Mouse (Mus musculus) heart, postnatal 0 days (tissue): ENCODE measurements around the gene Gm43518. TPM values are rescaled to one million over a fixed set of nuclear protein-coding genes. Genes with fewer than 3 reads are reported as not detected.

Experiments used
- ATAC-seq: fragments of 200-750 bp; cut with Nextera tagmentation; 2 replicates; pipeline ENCODE4 v1.8.0; 2017; ENCODE audit warnings: low read depth, moderate number of reproducible peaks, moderate library complexity; ENCODE audit not compliant: insufficient read depth
- DNase-seq: peaks from one replicate; pipeline ENCODE4 v3.0.0-alpha.2; 2016; ENCODE audit warnings: low spot score
- H3K27ac ChIP-seq: fragments of 300-500 bp; sonication (generic); 2 replicates; pipeline ENCODE4 v1.5.1; 2014; ENCODE audit warnings: low read depth, mild to moderate bottlenecking
- H3K27me3 ChIP-seq: fragments of 300-500 bp; sonication (generic); 2 replicates; pipeline ENCODE4 v1.6.1; 2014; ENCODE audit warnings: low read length, mixed read lengths; ENCODE audit not compliant: control insufficient read depth, insufficient read depth
- H3K36me3 ChIP-seq: fragments of 300-500 bp; sonication (generic); replicated peaks from 2 replicates; pipeline ENCODE4 v1.6.1; 2014; ENCODE audit warnings: low read length, mixed read lengths; ENCODE audit not compliant: control insufficient read depth, insufficient read depth
- H3K4me1 ChIP-seq: fragments of 300-500 bp; sonication (generic); 2 replicates; pipeline ENCODE4 v1.6.1; 2014; ENCODE audit warnings: antibody characterized with exemption; ENCODE audit not compliant: control insufficient read depth, insufficient read depth
- H3K4me2 ChIP-seq: fragments of 300-500 bp; sonication (generic); 2 replicates; pipeline ENCODE4 v1.6.1; 2014; ENCODE audit warnings: low read depth, mild to moderate bottlenecking, low read length, moderate library complexity
- H3K4me3 ChIP-seq: fragments of 300-500 bp; sonication (generic); 2 replicates; pipeline ENCODE4 v1.5.1; 2014; ENCODE audit warnings: low read depth, low read length
- H3K9ac ChIP-seq: fragments of 300-500 bp; sonication (generic); replicated peaks from 2 replicates; pipeline ENCODE4 v1.6.1; 2014; ENCODE audit warnings: low read depth, low read length, mixed read lengths
- H3K9me3 ChIP-seq: fragments of 300-500 bp; sonication (generic); replicated peaks from 2 replicates; pipeline ENCODE4 v1.6.1; 2016; ENCODE audit warnings: low read length; ENCODE audit not compliant: control insufficient read depth
- CTCF ChIP-seq: IDR thresholded peaks from 2 replicates; pipeline ENCODE4 v1.5.1; 2016; ENCODE audit warnings: antibody characterized with exemption, control low read depth, low read depth
- EP300 ChIP-seq: IDR thresholded peaks from 2 replicates; pipeline ENCODE4 v1.6.1; 2016; ENCODE audit warnings: antibody characterized with exemption, low read depth
- WGBS: fragments of 180-500 bp; shearing (Covaris S2); extraction: QIAGEN DNeasy Blood & Tissue Kit; methylation state at CpG from one replicate; pipeline ENCODE4 v1.1.7; 2014; 5-methylcytosine and 5-hydroxymethylcytosine counted together
- polyA plus RNA-seq: library from polyadenylated mRNA; unstranded; fragments of >200 nt; fragmentation: Nextera tagmentation; extraction: Ambion mirVana; gene quantifications from 2 replicates; pipeline ENCODE4 v1.2.1, GENCODE M21; 2015
- total RNA-seq: library from RNA; depleted of rRNA; stranded (reverse); fragments of >200 nt; gene quantifications from 2 replicates; pipeline ENCODE4 v1.2.3, GENCODE M21; 2014; ENCODE audit warnings: low replicate concordance

The Gm43518 gene
- total and polyA plus RNA-seq, 2 experiments from 2014 or later: 1.8 TPM; not detected in 1

- no peak for DNase-seq
- ATAC-seq: no peak
- 94% methylated on average over 2 of the region's 2 CpGs for WGBS
- Histone ChIP-seq H3K36me3 (no peaks in the 10 kb centered on the region), H3K4me3 (no peak overlapping the region), H3K9me3 (no peaks in the 10 kb centered on the region), H3K4me2 (no peak overlapping the region), H3K27me3 (no peaks in the 10 kb centered on the region), H3K9ac (no peak overlapping the region), H3K4me1 (no peaks in the 10 kb centered on the region), H3K27ac (no peak overlapping the region)
- TF ChIP-seq EP300 (no peak), CTCF (no peak)
These were observed 39.5 kb downstream of the Gm43518 start for GRCm38 (mm10) chr5:123966759-123967158.

- 61% methylated on average over 5 of the region's 5 CpGs for WGBS
- no peak overlapping the region for H3K27ac ChIP-seq
- TF ChIP-seq EP300: no peak
- no peak for TF ChIP-seq CTCF
These were observed 41.2 kb downstream of the Gm43518 start for GRCm38 (mm10) chr5:123968468-123968867.

GRCm38 (mm10) chr5:123969216-123969615 lies 42.0 kb downstream of the Gm43518 start:
- no peak for ATAC-seq
- no peak overlapping the region for H3K4me3 ChIP-seq

More at GRCm38 (mm10) chr5:123968468-123968867, 41.2 kb downstream of the Gm43518 start:
- Histone ChIP-seq H3K9ac (no peak overlapping the region), H3K36me3 (no peaks in the 10 kb centered on the region), H3K4me3 (no peak overlapping the region), H3K4me1 (no peaks in the 10 kb centered on the region), H3K27me3 (no peaks in the 10 kb centered on the region), H3K4me2 (no peak overlapping the region), H3K9me3 (no peaks in the 10 kb centered on the region)
- DNase-seq: no peak
- no peak for ATAC-seq

GRCm38 (mm10) chr5:123970576-123970975 lies 43.4 kb downstream of the Gm43518 start:
- DNase-seq (no peak), ATAC-seq (no peak)
- no peaks in the 10 kb centered on the region for H3K9me3 ChIP-seq
- H3K4me3 ChIP-seq: no peak overlapping the region
- H3K9ac ChIP-seq: no peak overlapping the region
- H3K27me3 ChIP-seq: no peaks in the 10 kb centered on the region
- no peaks in the 10 kb centered on the region for H3K36me3 ChIP-seq
- peaks cover 14% of the 10 kb centered on the region for H3K4me1 ChIP-seq
- WGBS: 77% methylated on average over 4 of the region's 4 CpGs
- TF ChIP-seq EP300: no peak
- no peak for TF ChIP-seq CTCF
- H3K27ac ChIP-seq: no peak overlapping the region
- no peak overlapping the region for H3K4me2 ChIP-seq

More at GRCm38 (mm10) chr5:123969216-123969615, 42.0 kb downstream of the Gm43518 start:
- Histone ChIP-seq H3K9ac (no peak overlapping the region), H3K27me3 (no peaks in the 10 kb centered on the region), H3K9me3 (no peaks in the 10 kb centered on the region), H3K4me1 (0 out of 2 replicates have a peak, but pooled peaks cover 1% of the 10 kb centered on the region), H3K4me2 (no peak overlapping the region), H3K27ac (no peak overlapping the region), H3K36me3 (no peaks in the 10 kb centered on the region)
- DNase-seq: no peak
- 72% methylated on average over 8 of the region's 8 CpGs for WGBS
- no peak for TF ChIP-seq EP300
- TF ChIP-seq CTCF: no peak

- TF ChIP-seq EP300 (no peak), CTCF (no peak)
- WGBS: 74% methylated on average over 6 of the region's 6 CpGs
- H3K4me2 ChIP-seq: no peak overlapping the region
- H3K27me3 ChIP-seq: no peaks in the 10 kb centered on the region
- no peaks in the 10 kb centered on the region for H3K9me3 ChIP-seq
- ATAC-seq (no peak), DNase-seq (no peak)
- H3K4me1 ChIP-seq: peaks cover 19% of the 10 kb centered on the region
- no peaks in the 10 kb centered on the region for H3K36me3 ChIP-seq
- no peak overlapping the region for H3K9ac ChIP-seq
- H3K4me3 ChIP-seq: no peak overlapping the region
- H3K27ac ChIP-seq: no peak overlapping the region
These were observed 45.2 kb downstream of the Gm43518 start for GRCm38 (mm10) chr5:123972453-123972852.
